Mouse (Mus musculus) ES-E14 (cell line): ENCODE data around the gene Iglon5.

Experiments
- CHD2 ChIP-seq: IDR thresholded peaks from 2 replicates; pipeline ENCODE4 v1.6.1; 2014; ENCODE audit warnings: mild to moderate bottlenecking, low read depth, low read length, inconsistent platforms
- HCFC1 ChIP-seq: IDR thresholded peaks from 2 replicates; pipeline ENCODE4 v1.6.1; 2012; ENCODE audit warnings: low read length, inconsistent platforms, borderline replicate concordance; ENCODE audit not compliant: insufficient read depth
- MAFK ChIP-seq: IDR thresholded peaks from 2 replicates; pipeline ENCODE4 v1.6.1; 2014; ENCODE audit warnings: mild to moderate bottlenecking, low read depth, low read length, inconsistent platforms; ENCODE audit not compliant: insufficient read depth
- ZC3H11A ChIP-seq: IDR thresholded peaks from 2 replicates; pipeline ENCODE4 v1.6.1; 2012; ENCODE audit warnings: low read depth, mild to moderate bottlenecking, inconsistent platforms, low read length, borderline replicate concordance
- ZNF384 ChIP-seq: IDR thresholded peaks from 2 replicates; pipeline ENCODE4 v1.6.1; 2012; ENCODE audit warnings: low read depth, low read length, inconsistent platforms

- TF ChIP-seq ZC3H11A (no peak), MAFK (no peak), HCFC1 (no peak), CHD2 (no peak), ZNF384 (no peak)
These were observed 308 bp upstream of the Iglon5 start for GRCm38 (mm10) chr7:43490182-43490584.
